Mouse (Mus musculus) olfactory bulb, adult 2 months (tissue): ENCODE measurements around the gene Fkbp8.

Experiments used
- CTCF ChIP-seq: fragments of 200-500 bp; IDR thresholded peaks from 2 replicates; pipeline ENCODE4 v1.5.1; 2012; ENCODE audit warnings: low read depth, mild to moderate bottlenecking, low read length, moderate library complexity; ENCODE audit not compliant: insufficient read depth
- POLR2A ChIP-seq: fragments of 200-500 bp; IDR thresholded peaks from 2 replicates; pipeline ENCODE4 v1.6.1; 2012; ENCODE audit warnings: mild to moderate bottlenecking, low read depth, low read length, moderate library complexity; ENCODE audit not compliant: insufficient read depth

DNA sequence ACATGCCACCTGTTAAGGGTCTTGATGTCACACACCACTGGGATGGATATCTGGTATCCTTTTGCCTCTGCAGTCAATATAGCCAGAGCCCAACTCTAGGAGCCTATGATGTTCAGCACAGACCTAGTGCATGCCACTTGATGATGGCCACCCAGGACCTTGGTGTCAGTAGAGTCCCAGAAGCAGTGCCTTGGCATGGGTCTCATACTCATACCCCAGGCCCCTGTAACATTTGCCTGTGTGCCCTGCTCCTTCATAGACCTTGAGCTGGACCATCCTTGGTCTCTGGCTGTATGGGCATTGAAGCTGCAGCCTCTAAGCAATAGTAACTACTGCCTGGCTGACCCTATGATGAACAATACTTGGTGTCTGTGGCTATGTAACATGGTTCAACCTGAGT, 46.8 kb downstream of the Fkbp8 start:
- no peak for TF ChIP-seq POLR2A
- no peak for TF ChIP-seq CTCF
